Mouse (Mus musculus): Measurements from ENCODE around the gene Tbx19.

Tbx19 gene

DNA sequence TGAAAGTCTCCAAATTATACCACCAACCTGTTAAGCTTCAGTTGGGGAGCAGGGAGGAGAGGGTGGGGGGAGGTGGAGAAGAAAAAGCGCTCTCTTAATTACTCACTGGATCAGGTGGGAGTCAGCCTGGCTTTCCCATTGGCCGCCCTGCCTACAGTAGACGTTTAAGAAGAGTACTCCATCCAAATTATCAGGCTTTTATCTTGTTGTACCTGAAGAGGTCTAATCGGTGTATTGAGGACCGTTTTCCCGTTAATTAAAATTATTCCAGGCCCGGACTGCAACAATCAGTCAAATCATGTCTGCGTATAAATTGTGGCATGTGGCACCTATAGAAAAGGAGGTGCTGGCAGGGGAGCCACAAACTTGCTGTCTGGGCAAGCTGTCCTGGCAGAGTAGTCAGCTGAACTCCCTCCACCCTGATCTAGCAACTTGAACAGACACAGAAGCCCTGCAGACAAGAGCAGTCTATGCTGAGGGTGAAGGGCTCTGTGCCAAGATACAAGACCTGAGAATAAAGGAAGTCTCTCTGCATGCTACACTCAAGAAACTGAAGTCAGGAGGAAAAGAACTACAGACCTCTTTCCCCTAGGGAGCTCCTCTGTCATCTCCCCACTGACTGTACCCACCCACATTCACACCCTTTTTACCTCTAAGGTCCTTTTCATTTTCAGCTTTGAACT is at the start of gene Tbx19:
Gene Tbx19, minus strand, starts transcription at position 51 of the 683 bp plus-strand sequence.
- DNase-seq (ENCODE audit: low spot score in 2 of 2) = no peak

DNA sequence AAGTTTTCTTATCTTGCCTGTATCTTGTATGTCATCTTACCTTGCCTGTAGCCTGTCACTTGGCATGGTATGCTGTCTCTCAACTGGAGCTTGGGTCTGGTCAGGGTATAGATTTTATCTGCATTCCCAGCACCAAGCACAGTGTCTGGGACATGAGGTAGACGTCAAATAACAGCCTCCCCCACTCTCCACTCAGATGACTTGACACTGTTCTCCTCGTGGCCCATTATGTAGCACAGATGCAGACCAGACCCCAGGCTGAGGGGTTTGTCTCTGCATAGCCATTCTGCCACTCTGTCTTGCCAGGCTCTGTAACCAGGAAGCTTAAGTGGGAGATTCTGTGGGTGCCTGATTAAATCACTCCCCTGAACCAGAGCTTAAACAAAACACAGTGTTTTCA is 45.0 kb upstream of the Tbx19 start:
- no peak for DNase-seq (ENCODE audit: low spot score in 2 of 2)

DNA sequence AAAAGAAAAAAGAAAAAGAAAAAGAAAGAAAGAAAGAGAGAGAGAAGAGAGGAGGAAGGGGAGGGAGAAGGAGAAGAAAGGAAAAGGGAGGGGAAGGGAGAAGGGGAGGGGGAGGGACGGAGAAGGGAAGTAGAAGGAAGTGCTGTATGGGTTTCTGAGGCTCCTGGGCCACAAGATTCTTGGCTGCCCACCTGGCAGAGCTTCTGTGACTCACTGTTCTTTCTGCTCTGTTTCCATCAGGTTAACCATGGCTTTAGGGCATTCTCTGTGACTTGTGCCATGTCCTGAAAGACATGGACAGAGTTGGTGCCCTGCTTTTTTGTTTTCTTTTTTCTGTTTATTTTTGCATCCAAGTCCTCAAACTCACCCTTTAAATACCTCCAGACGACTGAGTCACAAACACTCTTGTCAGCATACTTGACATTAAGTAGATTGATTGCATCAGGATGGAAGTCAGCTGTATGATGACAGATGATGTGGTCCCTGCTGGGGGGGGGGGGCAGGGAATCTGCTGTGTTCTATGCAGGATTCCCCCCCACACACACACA is 43.0 kb upstream of the Tbx19 start:
- no peak for DNase-seq (ENCODE audit: low spot score in 2 of 2)

DNA sequence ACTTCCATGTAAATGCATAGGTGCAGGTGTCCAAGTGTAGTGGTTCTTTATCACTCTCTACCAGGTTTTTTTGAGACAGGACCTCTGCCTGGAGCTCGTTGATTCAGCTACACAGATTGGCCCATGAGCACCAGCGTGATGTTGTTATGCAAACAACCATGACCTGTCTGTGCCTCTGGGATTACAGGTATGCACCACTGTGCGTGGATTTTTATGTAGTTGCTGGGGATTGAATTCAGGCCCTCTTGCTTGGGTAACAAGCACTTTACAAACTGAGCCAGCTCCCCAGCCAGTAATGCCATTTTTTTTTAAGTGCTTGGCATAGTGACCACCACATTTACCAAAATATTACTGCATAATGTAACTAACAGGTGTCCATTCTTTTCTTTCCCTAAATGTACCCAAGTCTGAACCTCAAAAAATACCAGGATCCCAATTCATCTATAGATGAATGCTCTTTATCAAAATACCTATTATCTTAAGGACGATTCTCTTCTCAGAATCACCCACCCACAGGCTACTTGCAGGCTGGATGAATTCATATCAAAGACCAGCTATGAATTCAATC is 41.0 kb upstream of the Tbx19 start:
- DNase-seq (ENCODE audit: low spot score in 2 of 2) = no peak

DNA sequence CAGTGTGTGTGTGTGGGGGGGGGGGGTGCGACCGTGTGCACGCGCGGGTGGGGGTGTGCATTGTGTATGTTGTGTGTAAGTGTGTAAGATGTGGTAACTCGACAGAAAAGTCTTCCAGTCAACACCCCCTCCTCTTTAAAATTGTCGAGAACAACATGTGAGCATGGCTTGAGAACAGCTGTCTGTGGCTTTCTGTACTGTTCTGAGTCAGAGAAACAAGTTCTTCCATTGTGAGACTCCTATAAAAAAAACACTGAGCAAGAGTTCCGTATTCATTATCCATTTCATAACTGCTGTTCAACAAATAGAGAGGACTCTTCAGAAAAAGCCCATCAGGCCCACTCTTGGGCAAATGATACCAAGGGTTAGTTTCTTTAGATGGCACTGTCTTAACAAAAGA is 40.2 kb upstream of the Tbx19 start:
- DNase-seq (ENCODE audit: low spot score in 2 of 2) = no peak

DNA sequence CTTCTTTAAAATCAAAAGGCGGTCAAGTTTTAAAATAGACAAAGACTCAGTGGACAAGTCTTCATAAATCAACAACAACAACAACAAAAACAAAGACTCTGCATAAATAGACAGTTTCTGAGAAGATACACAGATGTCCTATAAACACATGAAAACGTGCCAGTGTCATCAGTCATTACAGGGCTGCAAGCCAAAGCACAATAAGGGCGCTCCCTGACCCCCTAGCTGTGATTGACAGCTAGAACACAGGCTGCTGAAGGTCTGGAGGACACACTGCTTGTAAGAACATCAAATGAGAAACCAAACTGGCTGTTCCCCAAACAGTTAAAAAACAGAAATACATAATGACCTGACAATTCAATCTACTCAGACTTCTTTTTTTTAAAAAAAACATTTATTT is 39.1 kb upstream of the Tbx19 start:
- no peak for DNase-seq (ENCODE audit: low spot score in 2 of 2)

DNA sequence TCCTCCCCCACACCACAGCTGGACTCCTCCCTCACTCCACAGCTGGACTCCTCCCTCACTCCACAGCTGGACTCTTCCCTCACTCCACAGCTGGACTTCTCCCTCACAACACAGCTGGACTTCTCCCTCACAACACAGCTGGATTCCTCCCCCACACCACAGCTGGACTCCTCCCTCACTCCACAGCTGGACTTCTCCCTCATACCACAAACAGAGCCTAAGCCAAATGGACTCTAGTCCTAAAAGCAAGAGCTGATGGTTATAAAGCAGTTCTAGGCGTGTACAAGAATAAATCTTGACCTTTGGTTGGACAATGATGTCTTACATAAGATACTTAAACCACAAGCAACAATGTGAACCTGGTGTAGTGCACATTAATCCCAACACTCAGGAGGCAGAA is 38.4 kb upstream of the Tbx19 start:
- no peak for DNase-seq (ENCODE audit: low spot score in 2 of 2)

DNA sequence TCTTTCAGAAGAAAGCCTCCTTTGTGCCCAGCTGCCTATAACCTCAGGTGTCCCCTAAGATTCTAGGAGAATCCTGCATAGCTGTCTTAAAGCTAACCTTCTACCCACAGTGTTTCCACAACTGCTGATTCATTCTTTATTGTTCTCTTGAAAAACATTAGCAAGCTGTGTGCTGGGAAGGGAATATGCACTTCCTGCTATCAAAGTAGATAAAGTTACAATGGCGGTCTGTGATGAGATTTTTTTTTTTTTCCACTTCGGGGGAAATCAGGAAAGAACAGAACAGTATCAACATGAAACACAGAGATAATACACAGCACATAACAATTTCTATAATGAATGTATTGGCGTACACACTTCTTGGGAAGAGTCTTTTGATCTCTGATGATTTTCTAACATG is 37.3 kb upstream of the Tbx19 start:
- no peak for DNase-seq (ENCODE audit: low spot score in 2 of 2)

DNA sequence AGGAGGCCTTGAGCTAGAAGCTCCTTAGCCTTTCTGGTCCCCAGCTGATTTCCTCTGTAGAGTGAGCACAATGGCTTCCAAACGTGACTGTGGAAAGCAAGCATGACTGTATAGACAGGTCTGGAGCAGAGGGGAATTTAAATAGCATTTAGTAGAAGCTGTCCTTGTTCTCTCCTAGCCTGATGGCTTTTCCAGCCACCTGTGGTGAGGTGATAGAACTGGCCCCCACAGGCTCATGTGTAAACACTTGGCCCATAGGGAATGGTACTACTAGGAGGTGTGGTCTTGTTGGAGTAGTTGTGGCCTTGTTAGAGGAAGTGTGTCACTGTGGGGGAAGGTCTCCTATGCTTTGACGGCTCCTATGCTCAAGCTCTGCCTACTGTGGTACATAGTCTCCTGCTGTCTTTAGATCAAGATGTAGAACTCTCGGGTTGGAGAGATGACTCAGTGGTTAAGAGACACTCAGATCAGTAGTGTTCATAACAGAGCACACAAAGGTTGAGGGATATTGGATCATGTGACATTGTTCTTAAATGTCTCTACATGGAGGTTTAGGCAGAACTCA is 34.9 kb upstream of the Tbx19 start:
- DNase-seq (ENCODE audit: low spot score in 2 of 2) = no peak

DNA sequence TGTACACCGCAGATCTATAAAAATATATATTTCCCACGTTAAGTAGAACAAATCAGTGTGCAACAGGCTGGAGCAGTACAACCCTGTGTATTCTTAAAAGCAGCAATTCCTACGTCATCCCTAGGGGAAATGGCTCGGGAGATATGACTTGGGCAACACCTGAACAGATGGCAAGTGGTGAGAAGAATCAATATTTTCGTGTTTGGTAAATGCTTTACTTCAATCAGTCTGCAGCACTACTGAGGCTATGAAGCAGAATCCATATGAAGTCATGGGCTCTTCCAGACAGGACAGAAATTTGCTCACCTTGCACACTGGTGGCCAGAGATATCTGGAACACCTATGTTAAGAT is 34.1 kb upstream of the Tbx19 start:
- no peak for DNase-seq (ENCODE audit: low spot score in 2 of 2)

DNA sequence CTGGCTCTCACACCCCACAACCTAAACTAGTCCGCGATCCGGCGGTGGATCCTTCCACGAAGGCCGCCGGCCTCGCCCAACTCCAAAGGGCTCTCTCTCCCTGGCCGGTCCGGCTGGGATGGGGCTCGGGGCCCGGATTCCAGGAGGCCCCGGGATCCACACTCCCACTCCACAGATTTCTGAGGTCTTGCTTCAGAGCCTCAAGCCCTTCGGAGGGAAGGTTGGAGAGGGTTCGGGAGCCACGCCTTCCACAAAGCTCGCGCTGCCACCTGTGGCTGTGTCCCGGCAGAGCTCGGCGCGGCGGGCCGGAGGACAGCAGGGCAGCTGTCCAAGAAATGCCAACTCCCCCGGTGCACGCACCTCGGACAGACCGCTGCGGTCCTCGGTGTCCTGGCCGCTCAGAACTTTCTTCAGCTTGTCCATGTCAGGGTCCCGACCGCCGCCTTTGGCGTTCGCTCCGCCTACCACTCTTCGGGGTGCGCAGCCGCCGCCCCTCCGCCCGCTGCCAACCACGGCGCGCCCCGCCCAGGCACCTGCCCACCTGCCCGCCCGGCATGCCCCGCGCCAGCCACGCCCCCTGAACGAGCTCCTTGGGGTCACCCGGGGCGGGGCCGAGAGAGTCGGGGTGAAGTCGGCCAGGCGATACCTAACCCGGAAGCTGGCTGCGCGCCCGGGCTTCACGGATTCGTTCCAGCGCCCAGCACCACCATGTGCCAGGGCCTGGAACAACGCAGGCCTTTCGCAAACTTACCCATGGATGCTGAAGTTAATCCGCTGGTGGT is 33.5 kb upstream of the Tbx19 start, which contains the start of gene Sft2d2:
Gene Sft2d2, minus strand, starts transcription at position 559 of the 782 bp plus-strand sequence.
- peak; percentile 55 to 56 for DNase-seq (ENCODE audit: low spot score in 2 of 2)

DNA sequence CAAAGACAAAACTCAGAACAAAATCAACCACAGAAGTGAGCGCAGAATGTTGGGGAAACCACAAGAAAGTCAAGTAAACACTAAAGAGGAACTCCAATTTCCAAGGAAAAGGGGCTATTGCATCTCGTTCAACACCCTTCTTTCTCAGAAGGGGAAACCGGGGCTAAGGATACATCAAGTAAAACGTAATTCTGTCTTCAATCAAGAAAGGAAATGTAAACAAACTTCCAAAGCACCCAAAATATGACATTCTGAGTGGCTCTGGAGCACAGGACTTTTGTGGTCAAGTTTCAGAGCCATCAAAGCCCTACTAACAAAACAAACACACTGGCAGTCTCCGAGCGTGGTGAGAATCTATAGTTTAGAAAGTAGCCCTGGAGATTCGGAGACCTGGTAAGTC is 32.9 kb upstream of the Tbx19 start:
- DNase-seq (ENCODE audit: low spot score in 2 of 2) = no peak

DNA sequence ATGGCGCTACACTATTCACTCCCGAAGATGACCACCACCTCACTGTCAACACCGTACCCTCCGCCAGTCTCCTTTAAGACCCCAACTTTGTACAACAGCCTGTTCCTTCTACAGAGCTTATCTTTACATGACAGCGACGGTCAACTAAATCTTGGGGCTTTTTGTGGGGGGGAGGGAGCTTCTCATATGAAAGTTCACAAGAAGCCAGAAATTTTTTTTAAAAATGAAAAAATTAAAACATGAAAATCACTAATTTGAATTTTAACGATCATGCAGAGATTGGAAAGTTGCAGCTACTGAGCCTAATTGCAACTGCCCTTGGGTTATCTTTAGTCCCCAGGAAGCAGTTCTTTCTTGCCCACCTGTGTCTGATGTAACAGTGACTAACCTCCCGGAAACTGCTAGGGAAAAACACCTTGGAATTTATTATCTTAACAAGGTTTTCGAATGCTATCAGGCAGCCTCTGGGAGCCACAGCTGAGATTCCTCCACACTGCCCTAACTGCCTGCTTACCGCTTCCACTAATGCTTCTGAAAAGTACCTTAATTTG is 32.2 kb upstream of the Tbx19 start:
- no peak for DNase-seq (ENCODE audit: low spot score in 2 of 2)

DNA sequence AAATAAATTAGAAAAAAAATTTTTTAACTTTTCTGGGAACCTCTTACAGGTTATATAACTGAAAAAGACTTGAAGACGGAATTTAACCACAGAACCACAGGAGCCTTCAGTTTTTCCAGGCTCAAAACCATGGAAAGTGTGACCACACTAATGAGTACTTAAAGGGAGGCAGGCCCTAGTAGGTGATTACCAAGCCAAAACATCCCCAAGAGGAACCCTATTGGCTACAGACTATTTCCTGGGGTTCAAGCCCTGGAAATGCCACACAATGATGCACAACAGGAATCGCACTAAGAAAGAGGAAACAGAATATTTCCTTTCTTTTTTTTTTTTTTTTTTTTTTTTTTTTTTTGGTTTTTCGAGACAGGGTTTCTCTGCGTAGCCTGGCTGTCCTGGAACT is 31.5 kb upstream of the Tbx19 start:
- no peak for DNase-seq (ENCODE audit: low spot score in 2 of 2)

DNA sequence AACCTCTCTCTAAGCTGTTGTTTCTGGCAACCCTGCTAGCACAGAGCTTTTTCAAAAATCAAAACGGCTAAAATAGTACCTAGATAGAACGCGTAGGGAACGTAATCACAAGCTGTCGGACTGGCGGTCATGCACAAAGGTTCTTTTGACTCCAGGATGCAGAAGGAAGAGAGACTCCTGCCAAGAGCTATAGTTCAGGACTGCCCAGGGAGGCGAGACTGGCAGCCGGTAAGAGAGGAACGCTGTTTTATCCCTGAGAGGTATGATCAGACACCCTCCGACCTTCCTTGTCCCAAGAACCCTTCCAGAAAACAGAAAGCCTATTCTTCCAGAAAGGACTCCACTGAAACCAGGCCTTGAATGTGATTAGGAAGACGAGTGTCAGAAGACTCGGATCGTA is 31.0 kb upstream of the Tbx19 start:
- no peak for DNase-seq (ENCODE audit: low spot score in 2 of 2)

DNA sequence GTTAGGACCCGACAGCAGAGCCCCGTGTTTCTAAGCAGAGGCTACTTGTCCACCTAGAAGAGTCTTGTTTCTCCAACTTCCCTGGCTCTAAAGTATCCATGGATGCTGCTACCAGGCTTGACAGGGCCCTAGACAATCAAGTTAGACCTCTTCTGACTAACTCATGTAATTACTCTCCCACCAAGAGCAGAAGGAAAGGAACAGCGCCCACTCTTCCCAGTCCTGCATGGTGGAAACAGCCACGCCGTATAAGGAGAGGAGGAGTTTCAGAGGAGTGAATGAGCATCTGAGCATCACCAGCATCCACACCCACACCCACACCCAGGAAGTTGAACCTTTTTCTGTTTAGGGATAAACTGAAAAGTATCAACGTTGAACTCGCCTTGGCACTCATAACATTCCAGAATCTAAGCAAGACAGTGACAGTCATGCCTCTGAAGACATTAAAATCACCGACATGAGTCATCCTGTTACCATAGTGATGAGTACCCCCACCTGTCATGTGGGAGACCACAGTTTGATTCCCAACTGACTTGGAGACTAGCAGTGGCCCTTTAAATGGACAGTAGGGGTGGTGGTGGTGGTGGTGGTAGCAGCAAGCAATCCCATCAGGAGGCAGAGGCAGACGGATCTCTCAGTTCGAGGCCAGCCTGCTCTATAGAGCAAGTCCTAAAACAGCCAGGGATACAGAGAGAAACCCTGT is 30.1 kb upstream of the Tbx19 start:
- DNase-seq (ENCODE audit: low spot score in 2 of 2) = no peak

DNA sequence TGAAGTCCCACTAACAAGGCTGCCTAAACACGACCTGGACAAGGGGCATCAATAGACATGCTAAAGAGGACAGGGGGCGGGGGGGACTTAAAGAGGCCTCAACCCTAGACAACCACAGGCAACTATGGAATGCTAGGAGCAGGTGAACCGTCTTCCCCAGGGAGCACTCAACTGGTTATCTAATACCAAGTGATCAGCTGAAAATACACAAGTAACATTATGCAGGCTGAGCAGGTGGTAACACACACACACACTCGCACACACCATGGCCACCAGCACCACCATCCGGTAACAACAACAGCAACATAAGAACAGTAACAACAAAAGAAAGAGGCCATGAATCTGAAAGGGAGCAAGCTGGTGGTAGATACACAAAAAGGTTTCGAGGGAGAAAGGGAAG is 29.5 kb upstream of the Tbx19 start:
- no peak for DNase-seq (ENCODE audit: low spot score in 2 of 2)

DNA sequence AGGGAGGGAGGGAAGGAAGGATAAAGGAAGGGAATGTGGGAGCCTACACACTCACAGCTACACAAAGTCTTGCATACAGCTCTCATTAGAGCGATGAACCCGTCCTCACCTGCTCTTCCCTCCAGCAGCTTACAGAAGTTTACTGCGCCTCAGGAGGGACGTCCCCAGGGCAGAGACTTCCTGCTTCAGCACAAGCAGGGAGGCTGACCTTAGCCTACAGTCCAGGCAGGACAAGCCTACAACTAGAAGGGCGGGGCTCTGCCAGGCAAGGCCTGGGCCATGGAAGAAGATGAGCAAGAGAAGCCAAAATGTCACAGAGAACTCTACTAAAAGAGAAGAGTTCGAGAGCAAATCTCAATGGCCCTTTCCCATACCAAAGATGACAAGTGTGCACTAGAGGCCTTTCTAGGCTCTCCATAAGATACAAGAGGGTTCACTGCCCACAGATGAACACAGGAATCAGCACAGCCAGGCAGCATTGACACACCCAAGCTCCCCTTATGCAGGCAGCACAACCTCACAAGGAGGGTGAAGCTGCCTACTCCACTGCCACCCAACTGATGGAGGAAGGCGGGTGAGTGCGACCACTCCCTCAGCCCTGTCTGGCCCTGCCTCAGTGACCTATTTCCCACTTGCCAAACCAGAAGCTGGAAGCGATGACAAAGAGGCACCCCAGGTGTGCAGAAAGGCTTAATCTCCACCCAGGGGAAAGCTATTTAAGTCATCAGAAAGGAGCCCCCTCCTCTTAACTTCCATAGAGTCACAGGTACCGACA is 28.4 kb upstream of the Tbx19 start:
- DNase-seq (ENCODE audit: low spot score in 2 of 2) = no peak

DNA sequence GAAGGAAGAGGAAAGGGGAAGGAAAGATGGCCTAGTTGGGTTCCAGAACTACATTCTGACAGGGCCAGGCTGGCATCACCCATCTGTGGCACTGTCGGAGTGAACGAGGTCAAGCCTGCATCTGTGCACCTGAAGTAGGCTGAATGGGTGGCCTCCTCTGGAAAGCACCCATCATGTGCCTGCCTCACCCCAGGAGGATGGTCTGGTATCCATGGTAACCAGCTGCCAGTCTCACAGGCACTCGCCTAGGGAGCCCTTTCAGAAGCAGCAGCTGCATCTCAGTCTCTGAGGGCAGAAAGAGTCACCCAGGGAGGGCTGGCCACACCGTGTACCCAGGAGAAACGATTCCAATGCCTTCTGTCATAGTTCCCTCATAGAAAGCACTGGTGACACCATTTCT is 26.8 kb upstream of the Tbx19 start:
- no peak for DNase-seq (ENCODE audit: low spot score in 2 of 2)

DNA sequence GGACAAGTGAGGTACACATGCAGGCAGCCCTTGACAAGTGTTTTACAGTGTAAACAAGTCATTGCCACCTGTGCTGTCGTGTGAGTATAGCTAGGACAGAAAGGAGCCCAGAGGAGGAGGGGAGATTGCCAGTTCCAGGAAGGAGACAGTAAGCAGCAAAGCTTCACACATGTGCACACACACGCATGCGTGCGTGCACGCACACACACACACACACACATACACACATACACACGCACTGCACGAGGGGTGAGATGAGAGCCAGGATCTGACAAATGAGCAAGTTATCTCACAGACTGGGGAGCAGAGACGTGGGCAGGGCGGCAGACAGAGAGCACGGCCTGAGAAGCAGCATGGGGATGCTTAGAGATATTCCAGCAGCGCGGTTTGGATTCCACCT is 25.9 kb upstream of the Tbx19 start:
- DNase-seq (ENCODE audit: low spot score in 2 of 2) = no peak

DNA sequence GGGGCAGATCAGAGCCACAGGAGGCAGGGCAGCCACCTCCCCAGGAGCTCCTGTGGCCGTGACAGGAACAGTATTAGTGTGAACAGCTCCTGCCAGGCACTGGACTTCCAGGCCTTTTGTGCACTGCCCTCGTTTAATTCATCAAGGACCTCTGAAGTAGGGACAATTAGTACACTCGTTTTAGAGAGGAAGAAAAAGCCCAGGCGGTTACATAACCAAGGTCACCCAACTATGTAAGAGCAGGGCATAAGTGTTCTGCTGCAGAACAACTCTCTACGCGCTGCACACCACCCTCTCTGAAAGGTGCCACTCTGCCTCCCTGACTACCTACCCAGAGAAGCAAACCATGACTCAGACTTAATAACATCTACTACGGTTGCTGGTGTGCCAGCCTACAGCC is 24.5 kb upstream of the Tbx19 start:
- no peak for DNase-seq (ENCODE audit: low spot score in 2 of 2)

Measured in frontal cortex, postnatal 14 days (tissue).